Mouse (Mus musculus) layer of hippocampus, adult 2 months (tissue): Measurements from ENCODE around the gene Rpl36. TPM values are rescaled to one million over a fixed set of nuclear protein-coding genes. Genes with fewer than 3 reads are reported as not detected.

ENCODE experiments used
- DNase-seq, 2 experiments: peaks; one replicate each; pipeline ENCODE4 v3.0.0; 2022; ENCODE audit warnings: low spot score in 2 of 2
- H3K27ac ChIP-seq: fragments of 200-600 bp; 2 replicates; pipeline ENCODE4 v1.8.1; 2022
- H3K4me3 ChIP-seq: fragments of 200-600 bp; 2 replicates; pipeline ENCODE4 v1.8.1; 2022; ENCODE audit warnings: mild to moderate bottlenecking
- CTCF ChIP-seq: fragments of 200-600 bp; conservative IDR thresholded peaks from 2 replicates; pipeline ENCODE4 v1.8.1; 2022; ENCODE audit warnings: antibody characterized with exemption, mild to moderate bottlenecking, moderate library complexity
- long read RNA-seq, 2 experiments: library from polyadenylated mRNA; stranded (forward); transcript quantifications; one replicate each; pipeline ENCODE4 v2.0.0; 2021; ENCODE audit warnings: borderline mapping rate in 2 of 2
- total RNA-seq, 2 experiments: library from RNA; stranded (reverse); gene quantifications; 2 replicates each; pipeline ENCODE4 v1.2.3; 2021

The Rpl36 gene
- 100 to 1,000 TPM; 383 to 406 TPM for total RNA-seq
- long read RNA-seq, experiment 1, transcript Rpl36-201 (4 exons, 383 nt): major isoform, 52 of 74 reads
- long read RNA-seq, experiment 1, partial matches to known transcripts: 19 of 74 reads
- long read RNA-seq, experiment 1, other reads (novel, unspliced or antisense): 3 of 74 reads
- long read RNA-seq, experiment 2, transcript Rpl36-201 (4 exons, 383 nt): major isoform, 71 of 109 reads
- long read RNA-seq, experiment 2, partial matches to known transcripts: 34 of 109 reads
- long read RNA-seq, experiment 2, other reads (novel, unspliced or antisense): 4 of 109 reads

DNA sequence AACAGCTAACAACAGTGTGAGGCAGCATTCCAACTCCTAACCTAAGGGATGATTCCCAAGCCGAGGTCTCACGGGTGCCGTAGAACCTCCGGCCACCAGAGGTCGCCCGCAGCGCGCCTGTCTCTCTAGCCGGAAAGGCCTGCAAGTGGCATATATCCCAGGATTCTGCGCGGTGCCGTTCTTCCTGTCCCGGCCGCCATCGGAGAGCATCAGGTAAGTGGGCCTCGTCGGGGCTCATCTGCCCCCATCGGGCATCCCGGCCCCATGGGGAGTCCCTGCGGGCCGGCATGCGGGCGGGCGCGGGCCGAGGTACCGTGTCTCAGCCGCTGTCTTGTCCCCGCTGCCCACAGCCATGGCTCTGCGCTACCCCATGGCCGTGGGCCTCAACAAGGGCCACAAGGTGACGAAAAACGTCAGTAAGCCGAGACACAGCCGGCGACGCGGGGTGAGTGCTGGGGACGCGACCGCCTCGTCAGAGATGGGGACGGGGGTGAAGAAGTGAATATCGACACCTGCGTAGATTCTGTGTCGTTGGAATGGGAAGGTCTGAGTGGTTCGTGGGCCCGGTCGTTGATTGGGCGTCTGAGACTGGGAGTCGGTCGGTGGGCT, at the start of gene Rpl36:
Rpl36 (plus strand) TSS at position 181 of the 609 bp plus-strand sequence.
- H3K27ac ChIP-seq: peak within 1 kb of the TSS; percentile 96
- peak within 1 kb of the TSS; percentile 70 for H3K4me3 ChIP-seq
- DNase-seq: peak; percentile 95 to 98
- peak; percentile 97 for TF ChIP-seq CTCF

DNA sequence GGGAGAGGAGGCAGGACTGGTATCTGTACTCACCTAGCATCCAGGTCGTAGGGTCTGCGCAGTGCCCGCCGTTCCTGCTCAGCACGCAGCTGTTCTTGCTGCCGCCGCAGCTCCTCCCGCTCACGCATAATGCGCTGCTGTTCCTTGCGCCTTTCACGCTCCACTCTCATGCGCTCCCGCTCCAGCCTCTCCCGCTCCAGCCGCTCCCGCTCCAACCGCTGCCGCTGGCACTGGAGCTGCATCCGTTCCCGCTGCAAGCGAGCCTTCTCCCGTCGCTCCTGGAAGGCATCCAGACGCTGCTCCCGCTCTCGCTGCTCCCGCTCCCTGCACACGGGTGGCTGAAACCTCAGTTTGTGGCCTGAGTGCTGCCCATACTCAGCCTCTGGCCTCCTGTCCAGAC, 46.9 kb upstream of the Rpl36 start:
- DNase-seq: no peak
- H3K27ac ChIP-seq: no peak overlapping the region
- no peak overlapping the region for H3K4me3 ChIP-seq
- TF ChIP-seq CTCF: no peak

DNA sequence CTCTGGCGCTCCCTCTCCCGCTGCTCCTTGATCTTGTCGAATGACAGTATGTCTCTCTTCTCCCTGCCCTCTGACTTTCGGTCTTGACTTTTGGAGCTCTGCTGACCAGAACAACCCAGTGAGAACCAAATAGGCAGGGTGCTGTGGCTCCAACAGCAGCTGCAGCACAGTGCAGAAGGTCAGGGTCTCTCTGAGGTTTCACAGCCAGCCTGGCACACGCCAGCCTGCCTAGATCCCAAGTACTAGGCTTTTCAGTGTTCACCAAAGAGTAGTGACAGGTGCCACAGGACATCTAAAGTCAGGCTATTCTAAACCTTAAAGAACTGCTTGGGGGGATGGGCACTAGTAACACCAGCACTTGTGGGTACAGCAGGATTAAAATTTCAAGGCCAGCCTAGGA, 46.3 kb upstream of the Rpl36 start:
- no peak overlapping the region for H3K27ac ChIP-seq

DNA sequence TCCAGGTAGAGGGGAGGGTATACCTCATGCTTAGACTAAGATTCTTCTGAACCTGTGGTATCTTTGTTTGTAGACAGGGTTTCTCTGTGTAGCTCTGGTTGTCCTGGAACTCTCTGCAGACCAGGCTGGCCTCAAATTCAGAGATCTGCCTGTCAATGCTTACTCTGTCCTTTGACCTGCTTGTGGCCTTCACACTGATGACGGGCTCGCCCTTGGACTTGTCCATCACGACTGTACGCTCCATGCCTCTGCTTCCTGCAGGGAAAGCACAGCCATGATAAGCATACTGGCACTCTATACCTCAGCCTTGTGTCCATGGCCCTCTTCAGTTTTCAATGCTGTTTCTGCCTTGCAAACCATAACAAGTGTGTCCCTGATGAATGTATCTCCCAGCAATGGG, 45.8 kb upstream of the Rpl36 start:
- no peak overlapping the region for H3K4me3 ChIP-seq
- TF ChIP-seq CTCF: no peak
- DNase-seq: no peak
- no peak overlapping the region for H3K27ac ChIP-seq

More for the DNA sequence above, 46.3 kb upstream of the Rpl36 start:
- no peak overlapping the region for H3K4me3 ChIP-seq
- DNase-seq: no peak
- no peak for TF ChIP-seq CTCF

DNA sequence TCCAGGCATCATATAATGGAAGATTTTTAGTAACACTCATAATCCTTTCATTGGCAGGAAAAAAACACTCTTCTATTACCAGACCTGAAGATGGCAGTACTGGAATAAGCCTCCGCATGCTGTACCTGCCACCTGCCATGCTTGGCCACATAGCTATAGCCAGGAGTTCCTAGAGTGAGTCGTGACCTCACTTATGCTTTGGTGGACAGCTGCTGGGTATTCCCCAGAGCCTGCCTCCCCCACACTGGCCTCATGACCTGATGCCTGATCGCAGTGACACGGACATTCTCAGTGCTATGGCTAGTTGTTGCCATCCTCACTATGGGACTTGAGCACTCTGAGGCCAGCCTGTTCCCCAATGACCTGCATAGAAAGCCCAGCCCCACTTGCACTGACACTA, 42.9 kb upstream of the Rpl36 start:
- no peak for TF ChIP-seq CTCF

DNA sequence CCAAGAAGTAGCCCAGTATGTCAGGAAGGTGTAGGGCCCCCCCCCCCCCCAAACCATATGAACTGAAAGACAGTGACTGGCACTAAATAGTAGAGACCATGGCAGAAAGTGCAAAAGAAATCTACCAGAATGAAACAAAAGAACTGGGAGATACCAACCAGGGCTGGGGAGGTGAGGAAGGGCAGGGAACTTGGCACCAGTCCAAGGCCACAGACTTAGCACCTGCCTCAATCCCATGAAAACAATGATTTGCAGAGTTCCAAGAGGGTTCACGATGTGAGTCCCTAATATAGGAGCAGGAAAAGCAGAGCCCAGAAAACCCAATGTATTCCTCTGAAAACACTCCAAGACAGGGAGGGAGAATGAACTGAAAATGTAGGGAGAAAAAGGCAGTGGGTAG, 41.1 kb upstream of the Rpl36 start:
- no peak for DNase-seq
- H3K27ac ChIP-seq: no peak overlapping the region
- no peak overlapping the region for H3K4me3 ChIP-seq
- no peak for TF ChIP-seq CTCF

More for the DNA sequence above, 42.9 kb upstream of the Rpl36 start:
- Histone ChIP-seq H3K4me3 (no peak overlapping the region), H3K27ac (peak overlapping the region; percentile 68)
- DNase-seq: no peak

DNA sequence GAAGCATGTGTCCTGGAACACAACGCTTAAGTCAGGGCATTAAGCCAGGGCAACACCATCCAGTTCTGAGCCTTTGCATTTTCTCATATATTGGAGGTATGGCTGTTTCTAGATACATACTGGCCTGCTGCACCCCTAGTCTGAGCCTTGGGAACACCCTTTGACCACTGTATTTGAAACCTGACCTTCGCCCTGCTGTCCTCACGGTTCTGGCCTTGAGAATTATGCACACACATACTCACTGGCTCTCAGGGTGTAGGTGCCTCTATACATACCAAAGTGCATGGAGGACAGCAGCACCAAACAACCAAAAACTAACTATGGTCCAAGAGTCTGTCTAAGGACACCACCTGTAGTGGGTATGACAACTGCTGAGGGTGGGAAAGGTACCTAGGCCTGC, 40.3 kb upstream of the Rpl36 start:
- no peak for TF ChIP-seq CTCF
- Histone ChIP-seq H3K27ac (no peak overlapping the region), H3K4me3 (no peak overlapping the region)
- DNase-seq: no peak

DNA sequence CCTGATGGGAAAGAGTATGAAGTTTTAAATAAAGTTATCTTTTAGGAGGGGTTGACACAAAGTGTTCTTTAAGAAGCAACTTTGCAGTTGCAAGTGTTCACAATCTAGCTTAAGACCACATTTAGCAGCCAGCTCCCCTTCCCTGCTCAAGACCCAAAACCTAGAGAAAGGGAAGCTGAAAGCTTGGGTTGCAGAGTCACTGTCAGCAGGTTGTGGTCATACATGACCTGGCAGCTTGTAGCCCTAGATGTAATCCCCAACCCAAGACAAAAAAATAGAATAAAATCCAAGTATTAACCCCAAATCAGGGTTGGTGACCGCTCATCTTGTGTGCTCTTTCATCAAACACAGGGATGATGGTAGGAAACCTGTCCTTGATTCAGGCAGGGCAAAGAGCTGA, 30.1 kb upstream of the Rpl36 start:
- no peak for TF ChIP-seq CTCF
- DNase-seq: no peak
- peak overlapping the region; percentile 98; the same call in 1 of the 2 replicates for H3K27ac ChIP-seq
- peak overlapping the region; percentile 99 for H3K4me3 ChIP-seq

DNA sequence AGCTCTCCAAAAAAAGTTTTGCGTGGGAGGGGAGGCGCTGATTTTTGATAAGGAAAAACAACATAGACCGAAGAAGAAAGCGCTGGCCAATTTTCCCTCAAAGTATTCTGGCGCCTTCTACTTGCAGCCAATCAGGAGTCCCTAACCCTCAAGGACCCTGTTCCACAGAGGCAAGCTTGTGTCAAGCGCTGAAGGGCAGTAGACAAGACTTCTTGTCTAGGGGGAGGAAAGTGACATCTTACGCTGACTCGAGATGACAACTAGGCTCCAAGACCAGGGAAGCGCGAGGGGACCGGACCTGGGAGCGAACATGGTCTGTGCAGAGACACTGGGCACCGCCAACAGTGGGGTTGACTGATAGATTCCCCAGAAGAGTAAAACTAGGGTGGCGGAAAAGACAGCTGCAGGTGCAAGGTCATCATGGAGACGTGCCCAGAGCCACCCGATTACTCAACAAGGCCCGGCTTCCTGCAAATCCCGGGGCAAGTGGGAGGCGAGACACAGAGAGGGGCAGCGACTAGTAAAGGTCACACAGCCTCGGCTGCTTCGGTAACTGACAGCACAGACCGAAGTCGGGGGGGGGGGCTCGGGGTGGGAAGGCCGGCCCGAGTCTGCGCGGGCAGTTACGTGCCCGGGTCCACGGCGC, 29.5 kb upstream of the Rpl36 start:
- Histone ChIP-seq H3K27ac (peak overlapping the region; percentile 98), H3K4me3 (peak overlapping the region; percentile 99)
- DNase-seq: no peak
- TF ChIP-seq CTCF: no peak

DNA sequence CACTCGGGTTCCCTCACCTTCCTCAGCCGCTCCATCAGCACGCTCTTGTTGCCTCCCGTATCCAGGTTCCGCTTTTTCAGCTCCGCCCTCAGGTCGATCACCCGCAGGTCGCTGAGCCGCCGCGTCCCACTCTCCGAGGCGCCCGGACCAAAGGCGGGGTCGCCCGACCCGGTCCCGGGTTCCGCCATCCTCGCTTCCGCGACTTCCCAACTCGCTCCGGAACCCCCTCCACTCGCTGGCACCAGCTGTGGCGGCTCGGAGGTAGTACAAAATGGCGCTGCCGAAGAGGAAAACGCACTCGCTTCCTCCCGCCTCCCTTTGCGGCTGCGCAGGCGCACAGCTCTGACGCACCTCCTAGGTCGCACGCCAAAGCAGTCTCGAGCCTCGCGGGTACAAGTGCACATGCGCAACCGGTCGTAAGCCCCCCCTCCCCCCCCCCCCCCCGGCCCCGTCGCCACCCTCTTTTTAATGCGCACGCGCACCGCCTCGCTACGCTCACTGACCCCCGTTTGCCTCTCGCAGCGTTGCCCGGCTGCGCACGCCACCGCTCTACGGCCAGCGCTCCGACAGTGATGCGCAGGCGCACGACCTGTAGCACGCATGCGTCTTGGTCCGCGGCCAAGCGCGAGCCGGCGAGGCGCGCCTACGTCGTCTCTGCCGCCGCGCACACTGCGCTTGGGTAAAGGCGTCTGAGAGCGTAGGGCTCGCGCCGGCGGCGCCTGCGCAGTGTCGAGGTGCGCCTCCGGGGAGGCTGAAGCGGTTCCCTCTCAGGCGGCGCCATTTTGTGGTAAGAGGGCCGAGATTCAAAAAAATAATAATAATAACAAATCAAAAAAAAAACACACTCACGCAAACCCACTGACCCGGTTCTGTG, 28.7 kb upstream of the Rpl36 start, which contains the start of the genes Safb2 and Safb:
Safb2 (minus strand) TSS at position 329 of the 874 bp plus-strand sequence.
Safb (plus strand) TSS at position 569 of the 874 bp plus-strand sequence.
- TF ChIP-seq CTCF: peak; percentile 23; the same call in 1 of the 2 replicates
- DNase-seq: peak; percentile 99
- peak within 1 kb of the TSS; percentile 99 for H3K4me3 ChIP-seq
- peak within 1 kb of the TSS; percentile 98 for H3K27ac ChIP-seq

DNA sequence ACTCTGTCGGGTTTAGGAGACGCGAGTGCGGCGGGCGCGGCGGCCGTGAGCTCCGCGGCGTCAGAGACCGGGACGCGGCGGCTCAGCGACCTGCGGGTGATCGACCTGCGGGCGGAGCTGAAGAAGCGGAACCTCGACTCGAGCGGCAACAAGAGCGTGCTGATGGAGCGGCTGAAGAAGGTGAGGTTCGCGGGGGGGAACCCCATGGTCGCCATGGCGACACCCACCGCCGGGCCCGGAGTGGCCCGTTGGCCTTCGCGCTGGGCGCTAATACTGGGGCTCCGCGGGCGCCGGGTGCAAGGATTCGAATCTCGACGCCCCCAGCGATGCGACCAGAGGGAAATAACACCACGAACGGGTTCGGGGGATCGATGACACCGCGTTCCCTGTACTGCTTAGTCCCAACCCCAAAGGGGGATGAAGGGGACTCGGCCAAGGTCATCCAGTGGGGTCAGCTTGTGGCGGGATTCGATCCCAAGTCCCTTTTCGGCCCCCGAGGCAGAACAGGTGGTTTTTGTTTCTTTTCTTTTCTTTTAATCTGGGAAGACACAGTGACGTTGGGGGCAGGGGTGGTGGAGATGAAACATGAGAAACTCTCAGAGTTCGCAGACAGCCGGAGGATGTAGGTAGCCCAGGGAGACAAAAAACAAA, 27.9 kb upstream of the Rpl36 start:
- Histone ChIP-seq H3K4me3 (peak overlapping the region; percentile 71), H3K27ac (peak overlapping the region; percentile 97)
- peak in 1 of 2 experiments; percentile 36 for DNase-seq
- TF ChIP-seq CTCF: no peak

DNA sequence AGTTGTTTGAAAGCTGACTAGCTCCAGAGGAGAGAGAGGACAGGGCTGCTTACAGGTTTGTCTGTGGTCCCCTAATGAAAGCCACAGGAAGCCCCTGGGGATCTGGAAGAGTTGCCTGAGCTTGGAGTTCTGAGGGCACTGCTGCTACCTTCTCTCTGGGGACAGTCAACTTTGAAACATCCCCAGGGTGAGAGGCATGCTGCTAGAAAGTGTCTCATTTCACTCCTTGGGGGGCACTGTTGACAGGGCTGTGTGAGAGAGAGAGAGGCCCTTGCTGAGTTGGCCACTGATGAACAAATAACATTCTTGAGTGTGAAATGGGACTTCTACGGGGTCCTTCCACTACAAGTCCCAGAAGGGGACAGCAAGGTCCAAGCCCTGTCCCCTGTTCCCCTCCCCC, 25.4 kb upstream of the Rpl36 start:
- no peak for DNase-seq
- no peak overlapping the region for H3K27ac ChIP-seq
- no peak overlapping the region for H3K4me3 ChIP-seq
- no peak for TF ChIP-seq CTCF
